Mouse (Mus musculus) kidney, adult 2 months (tissue): ENCODE data around the gene Ltbp1.

ENCODE experiments used
- CTCF ChIP-seq: fragments of 200-500 bp; conservative IDR thresholded peaks from 2 replicates; pipeline ENCODE4 v1.5.1; 2011; ENCODE audit warnings: low read depth, mild to moderate bottlenecking, control low read depth, low read length, moderate library complexity, mixed read lengths; ENCODE audit not compliant: insufficient read depth, insufficient read length
- POLR2A ChIP-seq: fragments of 200-500 bp; IDR thresholded peaks from one replicate; pipeline ENCODE4 v1.6.1; 2011; ENCODE audit warnings: low read depth, low read length, control low read depth

GRCm38 (mm10) chr17:75055961-75056360 lies 50.6 kb downstream of the Ltbp1 start:
- TF ChIP-seq CTCF (no peak), POLR2A (no peak)
